Mouse (Mus musculus) left cerebral cortex, adult 11 months (tissue): ENCODE data around the gene Mettl11b.
"Not testable (repeated sequence)": the region's sequence is repeated elsewhere in the genome, so short reads cannot be mapped to it uniquely, and the experiment has no call there.

Experiments used
- DNase-seq: peaks from one replicate; pipeline ENCODE4 v3.0.0; 2022; ENCODE audit warnings: low spot score

Mettl11b gene

DNA sequence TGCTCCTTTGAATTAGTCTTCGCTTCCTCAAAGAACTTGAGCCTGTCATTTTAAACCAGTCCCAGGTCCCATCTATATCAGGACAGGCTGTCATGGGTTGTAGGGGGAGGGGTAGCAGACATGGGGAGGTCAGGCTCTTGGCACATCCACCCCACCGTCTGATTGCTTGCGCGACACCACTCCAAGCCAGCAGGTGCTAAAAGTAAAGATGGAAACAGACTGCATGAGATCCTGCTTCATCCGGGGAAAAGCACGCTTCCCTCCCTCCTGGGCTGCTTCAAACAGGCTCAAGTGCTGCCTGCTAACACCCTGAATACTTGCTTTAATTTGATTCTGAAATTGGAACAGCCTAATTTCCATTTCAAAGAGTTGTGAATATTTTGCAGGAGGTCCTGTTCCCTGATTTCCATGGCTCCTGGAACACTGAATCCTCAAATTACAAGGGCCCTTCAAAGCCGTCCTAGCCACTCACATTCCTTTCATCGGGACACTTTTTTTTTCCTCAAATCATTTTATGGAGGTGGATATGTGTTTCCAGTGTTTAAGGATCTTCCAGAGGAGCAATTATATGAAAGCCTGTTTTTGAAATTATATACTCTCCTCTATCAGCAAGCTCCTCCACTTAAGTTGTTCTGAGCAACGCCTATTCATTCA lies at the start of gene Mettl11b:
Mettl11b (minus strand) TSS at position 127 of the 654 bp plus-strand sequence.
- DNase-seq, result no peak

- DNase-seq, result no peak
These were observed 32.6 kb upstream of the Mettl11b start for GRCm38 (mm10) chr1:163757462-163758207.

GRCm38 (mm10) chr1:163751360-163751992 lies 26.4 kb upstream of the Mettl11b start:
- no peak for DNase-seq

DNA sequence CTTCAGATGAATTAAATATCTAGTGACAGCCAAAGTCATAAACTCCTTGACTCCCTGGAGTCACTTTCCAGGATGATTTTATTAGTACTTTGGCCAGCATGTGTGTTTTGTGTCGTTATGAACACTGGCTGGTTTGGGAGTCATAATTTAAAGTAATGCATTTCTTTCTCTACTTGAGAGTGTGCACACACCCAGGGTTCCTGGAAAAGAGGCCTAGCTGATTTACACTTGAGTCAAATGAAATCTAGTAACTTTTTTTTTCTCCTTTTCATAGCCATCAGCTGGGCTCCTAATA lies 12.2 kb upstream of the Mettl11b start:
- no peak for DNase-seq

GRCm38 (mm10) chr1:163736441-163737238 lies 11.6 kb upstream of the Mettl11b start:
- DNase-seq, result no peak

- not testable (repeated sequence) for DNase-seq
These were observed 6.1 kb upstream of the Mettl11b start for GRCm38 (mm10) chr1:163731166-163731565.

DNA sequence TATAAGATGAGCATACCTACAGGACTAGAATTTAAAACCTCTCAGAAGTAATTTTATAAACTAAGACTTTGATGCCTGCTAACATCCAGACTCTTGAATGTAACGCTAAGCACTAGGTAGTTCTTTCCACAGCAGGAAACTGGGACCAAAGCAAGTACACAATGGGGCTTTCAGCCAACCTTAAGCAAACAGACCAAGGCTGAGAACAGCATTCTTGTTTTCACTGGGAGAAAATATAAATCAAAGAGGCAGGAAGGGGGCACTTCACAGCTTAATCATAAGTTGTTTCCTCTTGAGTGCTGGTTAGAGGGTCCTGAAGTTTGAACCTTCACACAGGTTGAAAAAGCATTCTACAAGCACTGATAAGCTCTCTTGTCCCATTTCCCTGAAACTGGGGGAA lies 1.1 kb downstream of the Mettl11b start:
- no peak for DNase-seq

- DNase-seq, result no peak
These were observed 16.4 kb downstream of the Mettl11b start for GRCm38 (mm10) chr1:163708618-163709017.

GRCm38 (mm10) chr1:163700571-163700970 lies 24.5 kb downstream of the Mettl11b start:
- no peak for DNase-seq

GRCm38 (mm10) chr1:163699702-163700101 lies 25.3 kb downstream of the Mettl11b start:
- DNase-seq, result no peak

DNA sequence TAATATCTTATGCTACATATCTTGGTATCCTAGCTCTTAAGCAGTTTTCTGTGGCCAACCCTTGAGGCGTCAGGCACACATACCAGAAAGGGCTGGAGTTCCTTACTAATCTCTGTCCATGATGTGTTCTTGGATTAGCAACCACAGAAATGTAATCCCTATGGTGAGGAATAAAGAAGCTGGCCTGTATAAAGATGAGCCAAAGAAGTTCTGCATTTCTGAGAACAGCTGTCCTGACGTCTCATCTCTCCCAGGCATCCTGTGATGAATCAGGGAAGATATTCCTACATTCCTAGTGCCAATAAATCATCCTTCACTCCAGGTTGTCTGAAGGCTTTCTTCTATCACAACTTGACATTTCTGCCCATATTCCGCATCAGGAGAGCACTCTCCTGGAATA lies 33.2 kb downstream of the Mettl11b start:
- no peak for DNase-seq

- DNase-seq, result no peak
These were observed 42.0 kb downstream of the Mettl11b start for GRCm38 (mm10) chr1:163682935-163683430.

- DNase-seq, result no peak
These were observed 42.9 kb downstream of the Mettl11b start for GRCm38 (mm10) chr1:163682127-163682526.

DNA sequence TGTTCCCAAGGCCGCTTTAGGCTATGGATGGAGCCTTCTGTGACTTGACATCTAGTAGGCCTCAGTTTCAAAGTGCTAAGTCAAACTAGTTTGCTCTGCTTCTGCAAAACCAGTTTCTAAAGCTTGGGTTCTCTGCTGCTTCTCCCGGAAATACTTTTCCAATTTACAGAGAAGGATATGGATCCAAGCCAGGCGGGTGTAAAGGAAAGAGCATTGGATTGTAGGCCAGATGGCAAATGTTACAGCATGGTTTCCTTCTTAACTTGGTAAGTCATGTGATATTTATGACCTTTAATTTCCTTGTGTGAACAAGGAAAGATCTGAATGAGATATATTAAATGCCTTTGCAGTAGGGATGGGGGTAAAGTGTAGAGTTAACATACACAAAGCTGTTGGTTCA lies 52.2 kb downstream of the Mettl11b start:
- DNase-seq, result no peak

DNA sequence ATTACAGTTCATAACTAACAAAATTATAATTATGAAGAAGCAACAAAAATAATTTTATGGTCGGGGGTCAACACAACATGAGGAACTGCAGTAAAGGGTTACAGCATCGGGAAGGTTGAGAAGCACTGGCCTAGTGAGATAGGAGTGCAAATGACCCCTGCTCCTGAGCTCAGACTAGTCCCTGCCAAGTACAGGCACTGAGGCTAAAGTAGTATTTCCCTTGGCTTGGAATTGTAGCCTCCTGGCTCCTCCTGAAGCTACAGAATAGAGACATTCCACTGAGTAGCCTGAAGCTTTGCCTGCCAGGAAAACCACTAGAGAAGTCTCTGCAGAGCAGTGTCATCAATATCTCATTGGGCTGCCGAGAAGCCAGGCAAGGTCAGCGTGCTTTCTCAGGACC lies 53.7 kb downstream of the Mettl11b start:
- no peak for DNase-seq

- no peak for DNase-seq
These were observed 54.3 kb downstream of the Mettl11b start for GRCm38 (mm10) chr1:163670702-163671101.

DNA sequence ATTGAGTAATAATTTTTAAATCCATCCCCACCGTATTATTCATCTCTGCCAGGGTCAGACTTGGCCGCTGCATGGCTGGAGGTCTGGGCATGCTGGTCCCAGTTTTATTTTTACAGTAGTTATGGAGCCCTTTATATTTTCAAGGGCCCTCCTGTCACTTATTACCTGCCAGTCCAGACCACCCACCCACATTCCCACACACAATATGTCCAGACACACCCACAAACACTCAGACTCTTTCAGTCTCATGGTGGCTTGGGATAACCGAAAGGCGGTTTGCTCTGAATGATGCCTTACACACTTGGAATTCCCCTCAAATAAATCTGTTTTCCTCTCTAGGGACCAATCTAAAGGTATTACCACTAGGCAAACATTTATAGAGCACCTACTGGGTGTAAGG lies 55.1 kb downstream of the Mettl11b start:
- no peak for DNase-seq

DNA sequence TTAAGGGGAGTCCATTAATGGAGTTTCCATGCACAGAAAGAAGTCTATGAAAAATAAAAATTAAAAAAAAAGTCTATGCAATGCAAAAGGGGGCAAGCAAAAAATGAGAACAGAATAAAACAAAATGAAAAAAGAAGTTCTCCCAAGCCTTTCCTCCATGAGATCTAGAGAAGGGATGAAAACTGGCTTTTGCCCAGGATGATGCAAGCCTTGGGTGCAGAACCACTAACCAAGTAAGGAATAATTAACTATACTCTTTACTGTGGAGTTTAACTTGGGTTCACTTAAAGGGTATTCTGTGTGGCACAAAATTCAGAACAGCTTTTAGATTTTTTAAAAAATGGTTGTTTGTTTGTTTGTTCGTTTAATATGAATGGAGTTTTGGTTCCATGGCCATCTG lies 62.6 kb downstream of the Mettl11b start:
- DNase-seq, result no peak

DNA sequence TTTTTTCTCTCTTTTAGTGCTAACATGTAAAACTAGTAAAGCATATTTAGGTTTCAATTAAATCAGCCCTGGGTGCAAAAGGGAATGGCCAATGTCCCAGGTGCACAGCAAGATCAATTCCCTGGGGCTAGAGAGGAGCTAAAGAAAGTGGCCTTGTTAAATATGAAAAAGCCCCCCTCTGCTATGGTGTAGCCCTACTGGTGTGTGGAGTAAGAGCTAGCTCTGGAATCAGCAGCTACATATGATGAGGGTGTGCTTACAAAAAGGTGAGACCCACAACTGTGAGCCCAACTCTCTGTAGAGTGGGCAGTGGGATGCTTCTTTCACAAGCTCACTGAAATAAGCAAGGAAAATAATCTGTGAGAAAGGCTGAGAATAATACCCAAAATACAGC lies 66.5 kb downstream of the Mettl11b start:
- no peak for DNase-seq

DNA sequence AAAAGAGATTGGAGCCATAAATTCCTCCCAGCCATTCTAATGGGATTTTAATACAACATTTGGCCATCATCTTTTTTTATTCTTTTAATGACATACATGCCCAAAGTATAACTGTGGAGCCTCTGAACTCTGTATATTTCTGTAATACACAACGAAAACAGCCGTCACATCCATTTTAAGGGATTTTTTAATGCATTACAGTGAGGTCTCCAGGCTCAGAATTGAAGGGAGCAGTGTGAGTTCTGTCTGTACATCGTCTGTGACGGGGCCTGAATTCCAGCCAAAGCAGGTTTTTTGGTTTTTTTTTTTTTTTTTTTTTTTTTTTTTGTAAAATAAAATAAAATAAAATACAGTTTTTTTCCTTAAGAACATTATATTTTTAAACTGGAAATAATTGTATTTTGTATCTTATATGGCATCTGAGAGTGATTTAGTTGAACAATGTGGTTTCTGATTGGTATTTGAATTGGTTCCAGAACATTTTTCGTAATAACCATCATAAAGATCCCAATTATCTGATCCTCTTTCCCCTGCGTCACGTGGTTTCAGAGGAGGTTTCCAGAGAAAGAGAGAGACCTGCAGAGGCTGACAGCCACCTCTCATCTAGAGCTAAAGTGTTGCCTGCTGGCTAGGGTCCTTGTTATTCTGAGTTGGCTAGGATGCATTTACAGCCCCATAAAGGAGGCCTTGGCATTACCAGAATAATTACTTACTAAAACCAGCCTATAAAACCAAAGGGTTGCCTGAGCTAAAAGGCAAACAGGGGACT lies 67.1 kb downstream of the Mettl11b start:
- DNase-seq, result no peak

DNA sequence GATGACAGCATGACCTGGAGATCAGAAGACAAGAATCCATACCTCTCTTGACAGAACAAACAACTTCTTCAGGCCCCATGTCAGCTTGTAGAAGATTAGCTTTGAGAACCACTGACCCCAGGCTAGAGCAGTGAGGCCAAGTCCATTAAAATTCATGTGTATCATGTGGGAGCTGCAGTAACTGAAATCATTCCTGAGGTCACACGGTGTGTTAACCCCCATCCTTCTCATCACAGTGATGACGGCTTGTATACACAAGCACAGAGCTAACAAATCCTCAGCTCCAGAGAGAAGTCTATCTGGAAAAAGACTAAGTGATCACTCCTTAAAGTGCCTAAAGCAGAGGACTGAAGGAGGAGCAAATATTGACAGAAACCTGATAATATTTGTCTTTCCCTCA lies 68.0 kb downstream of the Mettl11b start:
- DNase-seq, result no peak

DNA sequence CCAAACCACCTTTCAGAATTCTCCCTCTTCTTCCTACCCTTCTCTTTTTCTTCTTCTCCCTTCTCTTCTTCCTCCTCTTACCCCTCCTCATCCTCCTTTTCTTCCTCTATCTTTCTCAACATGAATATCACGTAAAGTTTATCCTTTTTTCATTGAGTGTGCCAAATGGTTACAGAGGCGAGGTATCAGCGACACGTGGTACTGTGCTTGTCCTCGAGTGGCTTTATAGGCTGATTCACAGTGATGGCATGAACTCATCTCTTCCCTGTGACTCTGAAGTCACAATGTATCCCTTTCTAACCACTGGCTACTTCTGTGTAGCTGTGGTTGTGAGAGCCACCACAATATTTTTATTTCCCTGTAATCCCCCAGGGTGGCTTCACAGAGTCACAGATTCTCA lies 68.6 kb downstream of the Mettl11b start:
- no peak for DNase-seq
